Mouse (Mus musculus) mammary gland, adult 2 months (tissue): ENCODE data around the gene Hspe1. TPM values are rescaled to one million over a fixed set of nuclear protein-coding genes. Genes with fewer than 3 reads are reported as not detected.

ENCODE experiments used
- polyA plus RNA-seq: library from polyadenylated mRNA; depleted of rRNA; stranded (reverse); fragments of >200 nt; gene quantifications from 2 replicates; pipeline ENCODE4 v1.2.3, GENCODE M21; 2012; ENCODE audit warnings: low replicate concordance; rRNA removed

Hspe1 gene
- 18.2 and 20.3 TPM in 2 replicates for polyA plus RNA-seq

GRCm38 (mm10) chr1:55087932-55088610 is at the start of gene Hspe1, which contains the start of gene Hspd1:
TSS of gene Hspe1 (plus strand) at chr1:55088132.
TSS of gene Hspd1 (minus strand) at chr1:55088243.

DNA sequence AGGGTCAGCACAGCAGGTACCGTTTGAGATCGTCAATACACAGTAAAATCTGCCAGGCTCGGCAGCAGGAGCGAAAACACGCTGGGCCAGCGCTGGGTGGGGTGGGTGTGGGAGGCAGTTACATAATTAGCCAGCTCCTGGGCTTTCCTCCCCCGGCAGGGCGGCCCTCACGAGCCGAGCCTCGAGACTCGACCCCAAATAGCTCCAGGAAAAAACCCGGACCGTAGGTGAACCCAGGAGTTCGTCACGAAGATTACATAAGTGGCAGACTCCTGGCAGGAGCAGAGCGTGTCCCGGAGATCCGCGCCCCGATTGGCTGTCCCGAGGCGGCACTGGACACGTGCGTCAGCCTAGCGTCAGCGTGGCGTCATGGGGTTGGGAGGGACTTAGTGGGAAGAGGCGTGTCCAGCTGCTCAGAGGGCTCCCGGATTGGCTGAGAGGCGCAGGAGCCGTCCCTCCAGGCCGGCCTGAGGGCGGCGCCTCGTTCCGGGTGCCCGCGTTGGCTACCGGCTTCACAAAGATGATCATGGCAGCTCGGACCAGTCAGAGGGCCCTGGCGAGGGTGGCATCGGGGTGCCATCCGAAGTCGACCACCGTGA is 35.5 kb upstream of the Hspe1 start, which contains the start of gene Coq10b:
Coq10b (plus strand) TSS at position 416 of the 599 bp plus-strand sequence.

DNA sequence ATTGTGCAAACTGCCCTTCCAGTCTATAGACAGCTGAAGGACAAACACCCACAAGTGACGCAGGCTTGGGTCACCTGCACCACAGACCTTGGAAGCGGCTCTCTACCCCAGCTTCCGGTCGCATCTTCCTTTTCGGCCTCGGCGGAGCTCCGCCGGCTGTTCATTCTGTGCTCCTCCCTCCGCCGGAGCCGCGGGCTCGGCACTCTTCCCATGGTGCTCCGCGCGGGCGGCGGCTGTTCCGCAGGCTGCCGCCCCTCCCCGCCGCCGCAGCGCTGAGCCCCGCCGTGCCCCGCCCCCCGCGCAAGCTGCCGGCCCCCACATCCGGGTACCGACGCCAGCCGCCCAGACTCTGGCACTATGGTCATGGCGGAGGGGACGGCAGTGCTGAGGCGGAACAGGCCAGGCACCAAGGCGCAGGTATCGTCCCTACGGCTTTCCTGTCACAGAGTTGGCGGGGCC is 43.0 kb downstream of the Hspe1 start, which contains the start of gene Mob4:
Mob4 (plus strand) TSS at position 289 of the 459 bp plus-strand sequence.

Other genes starting within 250 kb of the Hspe1 start
- 25.8 and 48.5 TPM in 2 replicates for gene Ankrd44, start 161.7 kb upstream of the Hspe1 start, polyA plus RNA-seq
- gene Sf3b1, start 60.7 kb upstream of the Hspe1 start, polyA plus RNA-seq: 27.5 and 66.2 TPM in 2 replicates
- 6.0 and 9.3 TPM in 2 replicates for gene Coq10b, start 35.4 kb upstream of the Hspe1 start, polyA plus RNA-seq
- gene Hspd1, start 111 bp downstream of the Hspe1 start, polyA plus RNA-seq: 16.7 and 37.0 TPM in 2 replicates
- gene Mob4, start 43.1 kb downstream of the Hspe1 start, polyA plus RNA-seq: 4.9 and 18.6 TPM in 2 replicates
- 2.0 and 3.3 TPM in 2 replicates for gene Rftn2, start 138.7 kb downstream of the Hspe1 start, polyA plus RNA-seq
- gene Mars2, start 149.0 kb downstream of the Hspe1 start, polyA plus RNA-seq: 2.0 and 2.9 TPM in 2 replicates